Mouse (Mus musculus) hindbrain, embryonic 15.5 days (tissue): ENCODE data around the gene Serpine1. TPM values are rescaled to one million over a fixed set of nuclear protein-coding genes. Genes with fewer than 3 reads are reported as not detected.

Experiments used
- ATAC-seq: fragments of 200-750 bp; cut with Nextera tagmentation; 2 replicates; pipeline ENCODE4 v1.8.0; 2017; ENCODE audit warnings: low read depth, moderate number of reproducible peaks, moderate TSS enrichment; ENCODE audit not compliant: low FRiP score
- H3K27ac ChIP-seq: fragments of 300-500 bp; sonication (generic); replicated peaks from 2 replicates; pipeline ENCODE4 v1.5.1; 2015; ENCODE audit warnings: mild to moderate bottlenecking, inconsistent platforms
- H3K27me3 ChIP-seq: fragments of 300-500 bp; sonication (generic); 2 replicates; pipeline ENCODE4 v1.6.1; 2015; ENCODE audit warnings: control low read depth, inconsistent platforms
- H3K36me3 ChIP-seq: fragments of 300-500 bp; sonication (generic); 2 replicates; pipeline ENCODE4 v1.6.1; 2015; ENCODE audit warnings: control low read depth, inconsistent platforms
- H3K4me1 ChIP-seq: fragments of 300-500 bp; sonication (generic); replicated peaks from 2 replicates; pipeline ENCODE4 v1.6.1; 2015; ENCODE audit warnings: control low read depth, inconsistent platforms
- H3K4me2 ChIP-seq: fragments of 300-500 bp; sonication (generic); 2 replicates; pipeline ENCODE4 v1.6.1; 2015; ENCODE audit warnings: moderate library complexity, mild to moderate bottlenecking, inconsistent platforms
- H3K4me3 ChIP-seq: fragments of 300-500 bp; sonication (generic); 2 replicates; pipeline ENCODE4 v1.5.1; 2015; ENCODE audit warnings: mild to moderate bottlenecking, inconsistent platforms
- H3K9ac ChIP-seq: fragments of 300-500 bp; sonication (generic); 2 replicates; pipeline ENCODE4 v1.6.1; 2015; ENCODE audit warnings: inconsistent platforms
- H3K9me3 ChIP-seq: fragments of 300-500 bp; sonication (generic); 2 replicates; pipeline ENCODE4 v1.6.1; 2016; ENCODE audit warnings: control low read depth, inconsistent platforms
- WGBS: fragments of 180-500 bp; shearing (Covaris S2); methylation state at CpG from one replicate; pipeline ENCODE4 v1.1.7; 2015; 5-methylcytosine and 5-hydroxymethylcytosine counted together
- polyA plus RNA-seq: library from polyadenylated mRNA; unstranded; fragments of >200 nt; fragmentation: Nextera tagmentation; extraction: Ambion mirVana; gene quantifications from 2 replicates; pipeline ENCODE4 v1.2.1, GENCODE M21; 2015

The Serpine1 gene
- polyA plus RNA-seq, 1 experiment from 2014 or later = 0.29 TPM

DNA sequence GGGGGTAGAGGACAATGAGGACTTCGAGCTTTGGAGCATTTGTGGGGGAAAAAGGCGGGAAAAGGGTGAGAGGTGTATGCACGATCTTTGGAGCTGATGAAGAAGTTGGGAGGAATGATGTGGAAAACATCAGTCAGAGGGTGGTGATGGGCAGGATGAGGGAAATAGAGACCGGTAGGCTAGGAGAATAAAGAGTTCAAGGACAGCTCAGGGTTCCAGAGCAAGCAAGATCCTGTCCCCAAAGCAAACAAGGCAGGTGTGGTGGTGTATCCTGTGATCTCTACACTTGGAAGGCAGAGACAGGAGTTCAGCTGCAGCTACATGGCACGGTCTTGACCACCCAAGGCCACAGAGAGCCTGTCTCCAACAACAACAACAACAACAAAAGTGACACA lies 25.7 kb downstream of the Serpine1 start:
- H3K4me2 ChIP-seq = peak overlapping the region; percentile 77
- peak overlapping the region; percentile 77 for H3K27ac ChIP-seq
- H3K36me3 ChIP-seq = peaks cover 15% of the 10 kb centered on the region
- H3K4me3 ChIP-seq = peak overlapping the region; percentile 61
- no peaks in the 10 kb centered on the region for H3K9me3 ChIP-seq
- peaks cover 14% of the 10 kb centered on the region for H3K4me1 ChIP-seq
- ATAC-seq = no peak; the same call in 1 of the 2 replicates
- H3K9ac ChIP-seq = no peak overlapping the region
- WGBS = 18% methylated on average over 5 of the region's 5 CpGs
- no peaks in the 10 kb centered on the region for H3K27me3 ChIP-seq

DNA sequence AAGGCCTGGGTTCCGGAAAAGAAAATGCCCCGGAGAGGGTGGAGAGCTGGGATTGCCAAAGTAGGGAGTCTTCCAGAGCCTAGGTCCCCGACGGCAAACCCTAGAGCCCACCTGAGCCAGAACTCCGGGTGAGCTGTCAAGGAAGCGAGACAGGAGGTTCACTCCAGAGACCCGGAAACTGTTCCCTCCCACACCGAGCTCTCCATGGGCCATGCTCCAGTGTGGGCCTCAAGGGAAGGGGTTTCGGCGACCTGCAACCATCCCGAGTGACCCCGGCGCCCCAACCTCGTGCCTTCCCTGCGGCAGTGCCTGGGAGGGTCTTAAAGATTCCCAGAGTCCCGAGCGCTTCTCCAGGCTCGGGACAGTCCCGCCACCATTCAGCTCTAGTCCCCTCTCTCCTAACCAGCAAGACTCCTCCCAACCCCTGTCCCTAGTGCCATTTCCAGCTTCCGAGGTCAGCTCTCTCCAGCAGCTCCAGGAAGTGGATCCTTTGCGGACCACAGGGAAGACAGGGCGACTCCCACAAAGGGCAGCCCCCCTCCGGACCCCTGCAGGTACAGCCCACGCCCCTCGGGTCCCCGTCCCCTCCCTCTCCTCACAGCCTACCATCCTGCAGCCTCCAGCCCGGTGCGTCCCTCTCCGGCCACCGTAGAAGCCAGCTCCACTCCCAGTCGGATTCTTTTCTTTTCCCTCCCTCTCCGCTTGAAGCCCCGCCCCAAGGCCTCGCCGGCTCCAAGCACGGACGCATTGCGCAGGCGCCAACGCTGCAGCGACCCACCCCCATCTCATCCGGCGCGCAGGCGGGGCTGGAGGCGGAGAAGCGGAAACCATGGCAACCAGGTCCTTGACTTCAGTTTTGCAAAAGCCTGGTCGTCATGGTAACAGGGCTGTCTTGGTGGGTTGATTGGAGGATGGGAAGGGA lies 26.4 kb downstream of the Serpine1 start, which contains the start of gene Ap1s1:
Gene Ap1s1, minus strand, starts transcription at position 734 of the 922 bp plus-strand sequence.
- Histone ChIP-seq H3K4me2 (peak within 1 kb of the TSS; percentile 77), H3K9me3 (no peaks in the 10 kb centered on the region), H3K4me1 (peaks cover 14% of the 10 kb centered on the region), H3K27ac (peak within 1 kb of the TSS; percentile 80), H3K4me3 (peak within 1 kb of the TSS; percentile 61), H3K36me3 (peaks cover 19% of the 10 kb centered on the region), H3K27me3 (no peaks in the 10 kb centered on the region), H3K9ac (peak within 1 kb of the TSS; percentile 83)
- 1% methylated on average over 48 of the region's 48 CpGs for WGBS
- peak; percentile 94 for ATAC-seq

DNA sequence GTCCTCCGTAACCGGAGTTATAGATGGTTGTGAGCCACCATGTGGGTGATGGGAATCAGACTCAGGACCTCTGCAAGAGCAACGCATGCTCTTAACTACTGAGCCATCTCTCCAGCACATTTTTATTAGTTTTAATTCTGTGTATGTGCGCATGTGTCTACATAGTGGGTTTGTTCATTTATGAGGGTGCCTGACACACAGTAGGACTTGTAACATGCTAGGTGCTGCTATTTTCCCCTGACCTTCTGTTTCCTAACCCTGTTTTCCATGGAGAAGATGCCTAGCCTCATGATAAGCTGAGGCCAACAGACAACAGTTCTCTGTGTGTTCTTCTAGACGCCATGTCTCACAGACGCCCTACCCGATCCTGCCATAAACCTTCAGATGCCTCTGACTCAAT lies 28.1 kb downstream of the Serpine1 start:
- no peak for ATAC-seq
- WGBS = 96% methylated on average over 7 of the region's 7 CpGs
- H3K9me3 ChIP-seq = no peaks in the 10 kb centered on the region
- peaks cover 32% of the 10 kb centered on the region for H3K36me3 ChIP-seq
- H3K4me1 ChIP-seq = peaks cover 14% of the 10 kb centered on the region
- no peak overlapping the region for H3K4me2 ChIP-seq
- no peak overlapping the region for H3K4me3 ChIP-seq
- H3K9ac ChIP-seq = no peak overlapping the region
- H3K27ac ChIP-seq = no peak overlapping the region
- no peaks in the 10 kb centered on the region for H3K27me3 ChIP-seq

DNA sequence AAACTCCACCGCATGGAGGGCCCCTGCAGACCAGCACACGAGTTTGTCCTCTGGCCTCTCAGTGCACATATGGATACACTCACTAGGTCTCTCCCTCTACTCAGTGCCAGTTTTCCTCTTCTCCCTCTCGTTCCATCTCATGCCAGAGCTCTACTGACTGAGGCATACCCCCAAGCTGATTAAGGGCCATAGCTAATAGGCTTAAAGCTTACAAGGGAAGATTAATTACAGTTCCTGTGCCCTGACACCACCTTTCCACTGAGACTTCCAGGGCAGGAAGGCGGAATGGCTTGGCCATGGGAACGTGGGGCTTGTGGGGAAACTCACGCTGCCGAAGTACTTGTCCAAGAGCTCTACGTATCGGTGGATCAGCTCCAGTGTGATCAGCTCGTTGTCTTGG lies 30.6 kb downstream of the Serpine1 start:
- peaks cover 56% of the 10 kb centered on the region for H3K36me3 ChIP-seq
- peaks cover 12% of the 10 kb centered on the region for H3K4me1 ChIP-seq
- H3K4me3 ChIP-seq = no peak overlapping the region
- no peaks in the 10 kb centered on the region for H3K27me3 ChIP-seq
- WGBS = 89% methylated on average over 10 of the region's 10 CpGs
- no peak for ATAC-seq
- H3K9ac ChIP-seq = no peak overlapping the region
- no peaks in the 10 kb centered on the region for H3K9me3 ChIP-seq
- H3K27ac ChIP-seq = no peak overlapping the region
- no peak overlapping the region for H3K4me2 ChIP-seq

DNA sequence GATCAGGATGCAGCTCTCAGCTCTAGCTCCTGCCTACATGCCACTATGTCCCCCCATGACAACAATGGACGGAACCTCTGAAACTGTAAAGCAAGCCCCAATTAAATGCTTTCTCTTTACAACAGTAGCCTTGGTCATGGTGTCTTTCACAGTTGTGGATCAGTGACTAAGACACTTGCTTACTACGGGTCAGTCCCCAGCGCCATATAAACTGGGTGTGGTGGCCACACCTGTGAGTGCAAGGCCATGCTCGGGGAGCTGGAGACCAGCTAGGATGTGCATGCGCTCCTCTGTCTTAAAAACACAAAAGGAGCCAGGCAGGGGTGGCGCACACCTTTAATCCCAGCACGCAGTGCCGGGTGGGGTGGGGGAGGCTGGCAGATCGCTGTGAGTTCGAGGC lies 32.6 kb downstream of the Serpine1 start:
- 96% methylated on average over 10 of the region's 10 CpGs for WGBS
- peaks cover 62% of the 10 kb centered on the region for H3K36me3 ChIP-seq

DNA sequence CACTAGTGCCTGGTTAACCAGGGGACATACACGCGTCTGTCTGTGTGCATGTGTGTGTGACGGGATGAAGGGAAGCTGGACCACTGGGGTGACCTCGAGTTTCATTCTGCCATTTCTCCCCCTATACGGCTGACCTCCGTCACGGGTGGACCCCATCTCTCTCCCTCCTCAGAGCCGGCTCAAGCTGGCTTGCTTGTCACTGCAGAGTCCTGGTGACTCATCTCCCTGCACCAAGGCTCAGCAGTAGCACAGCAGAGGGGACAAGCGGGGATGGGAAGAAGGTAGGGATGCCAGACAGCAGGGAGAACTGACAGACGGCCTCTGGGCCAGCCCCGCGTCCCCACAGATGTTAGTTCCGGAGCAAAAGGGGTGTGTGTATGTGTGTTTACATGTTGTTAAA lies 35.9 kb downstream of the Serpine1 start:
- Histone ChIP-seq H3K4me2 (no peak overlapping the region), H3K27me3 (peaks cover under 1% of the 10 kb centered on the region; the same call in 1 of the 2 replicates), H3K4me1 (peaks cover 18% of the 10 kb centered on the region), H3K9ac (no peak overlapping the region), H3K36me3 (peaks cover 46% of the 10 kb centered on the region), H3K27ac (no peak overlapping the region), H3K9me3 (no peaks in the 10 kb centered on the region), H3K4me3 (no peak overlapping the region)
- no peak for ATAC-seq
- WGBS = 86% methylated on average over 13 of the region's 13 CpGs

More for the DNA sequence above, 32.6 kb downstream of the Serpine1 start:
- ATAC-seq = no peak
- no peak overlapping the region for H3K9ac ChIP-seq
- H3K27me3 ChIP-seq = no peaks in the 10 kb centered on the region
- no peaks in the 10 kb centered on the region for H3K9me3 ChIP-seq
- no peak overlapping the region for H3K27ac ChIP-seq
- no peak overlapping the region for H3K4me3 ChIP-seq
- no peaks in the 10 kb centered on the region; the same call in 1 of the 2 replicates for H3K4me1 ChIP-seq
- H3K4me2 ChIP-seq = no peak overlapping the region

DNA sequence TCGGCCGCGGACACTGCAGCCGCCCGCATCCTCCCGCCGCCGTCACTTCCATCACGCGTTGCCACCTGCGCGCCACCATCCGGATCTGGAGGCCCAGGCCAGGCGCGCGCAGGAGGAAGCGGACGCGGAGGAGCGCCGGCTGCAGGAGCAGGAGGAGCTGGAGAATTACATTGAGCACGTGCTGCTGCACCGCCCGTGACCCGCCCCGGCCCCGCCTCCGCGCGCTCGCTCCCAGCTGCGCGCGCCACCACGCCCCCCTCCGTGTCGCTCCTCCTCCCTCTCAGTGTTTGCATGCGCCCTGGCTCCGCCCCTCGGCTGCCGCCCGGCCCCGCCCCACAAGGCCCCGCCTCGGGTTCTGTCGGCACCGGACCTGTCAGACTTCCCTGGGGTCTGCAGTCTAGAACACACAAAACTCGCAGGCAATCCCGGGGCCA lies 39.4 kb downstream of the Serpine1 start:
- peak overlapping the region; percentile 61 for H3K27ac ChIP-seq

DNA sequence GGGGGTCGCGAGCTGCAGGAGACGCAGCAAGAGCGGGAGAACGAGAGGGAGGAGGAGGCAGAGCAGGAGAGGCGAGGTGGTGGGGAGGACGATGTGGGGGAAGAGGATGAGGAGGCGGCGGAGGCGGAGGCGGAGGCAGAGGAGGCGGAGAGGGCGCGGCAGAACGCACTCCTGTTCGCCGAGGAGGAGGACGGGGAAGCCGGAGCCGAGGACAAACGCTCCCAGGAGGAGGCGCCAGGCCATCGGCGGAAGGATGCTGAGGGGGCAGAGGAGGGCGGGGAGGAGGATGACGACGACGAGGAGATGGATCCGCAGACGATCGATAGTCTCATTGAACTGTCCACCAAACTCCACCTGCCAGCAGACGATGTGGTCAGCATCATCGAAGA lies 40.0 kb downstream of the Serpine1 start:
- Histone ChIP-seq H3K9ac (peak overlapping the region; percentile 53), H3K27ac (peak overlapping the region; percentile 61; the same call in 1 of the 2 replicates), H3K4me2 (peak overlapping the region; percentile 99), H3K36me3 (peaks cover 12% of the 10 kb centered on the region; the same call in 1 of the 2 replicates), H3K27me3 (peaks cover 21% of the 10 kb centered on the region), H3K9me3 (no peaks in the 10 kb centered on the region), H3K4me3 (peak overlapping the region; percentile 58), H3K4me1 (peaks cover 38% of the 10 kb centered on the region)
- WGBS = under 1% methylated on average over 33 of the region's 33 CpGs
- no peak for ATAC-seq

More for the DNA sequence above, 39.4 kb downstream of the Serpine1 start:
- Histone ChIP-seq H3K36me3 (peaks cover 18% of the 10 kb centered on the region), H3K27me3 (peaks cover 16% of the 10 kb centered on the region), H3K9ac (peak overlapping the region; percentile 53), H3K4me3 (peak overlapping the region; percentile 58), H3K4me2 (peak overlapping the region; percentile 99), H3K9me3 (no peaks in the 10 kb centered on the region), H3K4me1 (peaks cover 38% of the 10 kb centered on the region)
- ATAC-seq = peak; percentile 68
- WGBS = 0% methylated on average over 19 of the region's 49 CpGs

DNA sequence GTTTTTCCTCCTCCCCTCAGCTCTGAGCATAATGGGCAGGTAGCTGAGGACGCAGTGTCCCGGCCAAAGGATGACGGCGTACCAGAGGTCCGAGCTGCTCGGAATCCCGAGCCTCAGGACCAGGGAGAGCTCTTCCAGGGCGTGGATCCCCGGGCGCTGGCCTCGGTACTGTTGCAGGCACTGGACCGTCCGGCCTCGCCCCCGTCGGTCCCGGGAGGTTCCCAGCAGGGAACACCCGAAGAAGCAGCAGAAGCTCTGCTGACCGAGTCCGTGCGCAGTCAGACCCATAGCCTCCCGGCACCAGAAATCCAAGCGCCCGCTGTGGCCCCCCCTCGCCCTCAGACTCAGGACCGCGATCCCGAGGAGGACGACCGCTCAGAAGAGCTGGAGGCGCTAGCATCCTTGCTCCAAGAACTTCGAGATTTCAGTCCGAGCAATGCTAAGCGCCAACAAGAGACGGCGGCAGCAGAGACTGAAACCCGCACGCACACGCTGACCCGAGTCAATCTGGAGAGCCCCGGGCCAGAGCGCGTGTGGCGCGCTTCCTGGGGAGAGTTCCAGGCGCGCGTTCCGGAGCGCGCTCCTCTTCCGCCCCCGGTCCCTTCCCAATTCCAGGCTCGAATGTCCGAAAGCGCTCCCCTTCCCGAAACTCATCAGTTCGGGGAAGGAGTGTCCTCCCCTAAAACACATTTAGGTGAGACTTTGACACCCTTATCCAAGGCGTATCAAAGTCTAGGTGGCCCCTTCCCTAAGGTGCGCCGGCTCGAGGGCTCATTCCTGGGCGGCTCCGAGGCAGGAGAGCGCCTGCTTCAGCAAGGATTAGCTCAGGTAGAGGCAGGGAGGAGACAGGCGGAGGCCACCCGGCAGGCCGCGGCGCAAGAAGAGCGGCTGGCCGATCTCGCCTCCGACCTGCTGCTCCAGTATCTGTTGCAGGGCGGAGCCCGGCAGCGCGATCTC lies 40.7 kb downstream of the Serpine1 start:
- Histone ChIP-seq H3K9me3 (no peaks in the 10 kb centered on the region), H3K27me3 (peaks cover 28% of the 10 kb centered on the region), H3K36me3 (0 out of 2 replicates have a peak, but pooled peaks cover 5% of the 10 kb centered on the region), H3K4me2 (peak overlapping the region; percentile 99), H3K4me1 (peaks cover 38% of the 10 kb centered on the region), H3K4me3 (peak overlapping the region; percentile 58), H3K9ac (peak overlapping the region; percentile 53), H3K27ac (no peak overlapping the region; the same call in 1 of the 2 replicates)
- ATAC-seq = no peak
- under 1% methylated on average over 78 of the region's 78 CpGs for WGBS

DNA sequence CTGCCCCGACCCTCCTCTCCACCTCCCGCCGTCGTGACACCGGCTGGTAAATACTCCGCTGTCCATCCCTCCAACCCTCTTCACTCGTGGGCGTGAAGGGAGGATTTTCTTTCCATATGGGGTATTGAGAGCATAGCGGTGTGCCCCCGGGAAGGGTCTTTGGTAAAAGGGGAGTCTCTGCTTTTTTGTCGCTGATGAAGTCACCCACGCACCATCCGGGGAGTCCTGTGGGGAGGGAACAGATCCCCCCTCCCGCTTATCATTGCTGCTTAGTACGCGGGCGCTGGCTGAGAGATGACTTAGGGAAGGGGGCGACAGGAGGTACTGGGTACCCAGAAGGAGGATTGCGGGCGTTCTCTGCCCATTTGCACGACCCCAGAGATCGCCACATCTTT lies 41.7 kb downstream of the Serpine1 start:
- no peak for ATAC-seq
- no peaks in the 10 kb centered on the region for H3K9me3 ChIP-seq
- 8% methylated on average over 22 of the region's 22 CpGs for WGBS
- H3K27ac ChIP-seq = no peak overlapping the region
- no peaks in the 10 kb centered on the region for H3K36me3 ChIP-seq
- H3K27me3 ChIP-seq = peaks cover 37% of the 10 kb centered on the region
- peak overlapping the region; percentile 99 for H3K4me2 ChIP-seq
- peaks cover 42% of the 10 kb centered on the region for H3K4me1 ChIP-seq
- peak overlapping the region; percentile 53 for H3K9ac ChIP-seq
- H3K4me3 ChIP-seq = peak overlapping the region; percentile 58

DNA sequence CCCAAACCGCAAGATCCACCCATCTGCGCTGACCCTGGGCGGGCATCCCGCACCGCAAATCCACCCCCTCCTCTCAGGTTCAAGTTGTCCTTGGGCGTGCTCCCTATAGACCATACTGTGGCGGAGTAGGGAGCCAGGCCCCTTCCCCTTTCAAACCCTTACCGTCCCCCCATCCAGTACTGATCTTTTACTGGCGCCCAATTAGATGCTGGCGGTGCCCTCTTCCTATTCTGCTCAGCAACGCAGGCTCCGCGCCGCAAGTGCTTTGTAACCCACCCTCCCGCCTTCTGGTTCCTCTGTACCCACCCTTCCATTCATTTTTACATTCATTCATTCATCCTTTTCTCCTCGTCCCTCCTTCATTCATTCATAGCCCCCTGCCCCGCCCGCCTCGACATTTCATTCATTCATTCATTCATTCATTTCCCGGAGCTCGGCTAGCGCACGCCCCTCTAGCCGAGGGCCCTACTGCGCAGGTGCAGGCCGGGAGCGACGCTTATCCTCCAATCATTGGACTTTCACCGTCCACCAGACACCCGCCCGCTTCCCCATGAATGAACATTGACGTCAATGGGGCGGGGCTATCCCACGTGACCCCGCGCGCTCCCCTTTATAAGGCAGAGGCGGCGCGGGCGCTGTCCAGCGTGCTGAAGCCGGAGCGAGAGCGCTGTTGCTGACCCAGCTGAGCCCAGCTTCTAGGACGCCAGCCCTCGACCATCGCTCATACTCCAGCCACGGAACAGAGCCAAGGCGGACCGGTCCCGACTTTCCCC lies 42.2 kb downstream of the Serpine1 start:
- no peaks in the 10 kb centered on the region for H3K9me3 ChIP-seq
- peak overlapping the region; percentile 53 for H3K9ac ChIP-seq
- WGBS = under 1% methylated on average over 49 of the region's 52 CpGs
- peak overlapping the region; percentile 69 for H3K27ac ChIP-seq
- peak overlapping the region; percentile 99 for H3K4me2 ChIP-seq
- no peaks in the 10 kb centered on the region for H3K36me3 ChIP-seq
- ATAC-seq = peak; percentile 80
- H3K27me3 ChIP-seq = peaks cover 42% of the 10 kb centered on the region
- H3K4me1 ChIP-seq = peaks cover 46% of the 10 kb centered on the region
- H3K4me3 ChIP-seq = peak overlapping the region; percentile 58
